Mouse (Mus musculus) skeletal muscle tissue, adult 2 months (tissue): ENCODE results near the gene Dand5.

ENCODE experiments used
- DNase-seq: peaks from one replicate; pipeline ENCODE4 v3.0.0-alpha.2; 2012; ENCODE audit warnings: low read depth, low spot score

Dand5 gene

GRCm38 (mm10) chr8:84784681-84785505 lies 37.7 kb downstream of the Dand5 start:
- no peak for DNase-seq

- DNase-seq, result no peak
These were observed 38.6 kb downstream of the Dand5 start for GRCm38 (mm10) chr8:84783919-84784581.

GRCm38 (mm10) chr8:84783198-84783918 lies 39.3 kb downstream of the Dand5 start:
- DNase-seq, result no peak

- no peak for DNase-seq
These were observed 39.9 kb downstream of the Dand5 start for GRCm38 (mm10) chr8:84782680-84783079.

GRCm38 (mm10) chr8:84781686-84782505 lies 40.7 kb downstream of the Dand5 start:
- no peak for DNase-seq

- no peak for DNase-seq
These were observed 41.5 kb downstream of the Dand5 start for GRCm38 (mm10) chr8:84780949-84781680.

GRCm38 (mm10) chr8:84780225-84780555 lies 42.4 kb downstream of the Dand5 start:
- DNase-seq, result no peak

- DNase-seq, result no peak
These were observed 43.0 kb downstream of the Dand5 start for GRCm38 (mm10) chr8:84779519-84780224.

- no peak for DNase-seq
These were observed 43.8 kb downstream of the Dand5 start for GRCm38 (mm10) chr8:84778638-84779380.

- DNase-seq, result no peak
These were observed 44.6 kb downstream of the Dand5 start for GRCm38 (mm10) chr8:84777899-84778637.

GRCm38 (mm10) chr8:84776569-84776968 lies 46.1 kb downstream of the Dand5 start:
- no peak for DNase-seq

- no peak for DNase-seq
These were observed 47.0 kb downstream of the Dand5 start for GRCm38 (mm10) chr8:84775621-84776113.

GRCm38 (mm10) chr8:84775105-84775591 lies 47.5 kb downstream of the Dand5 start:
- DNase-seq, result peak; percentile 70

GRCm38 (mm10) chr8:84774473-84774911 lies 48.1 kb downstream of the Dand5 start:
- peak; percentile 85 for DNase-seq

GRCm38 (mm10) chr8:84773833-84774232 lies 48.8 kb downstream of the Dand5 start:
- DNase-seq, result peak; percentile 90

- peak; percentile 50 for DNase-seq
These were observed 49.3 kb downstream of the Dand5 start for GRCm38 (mm10) chr8:84773304-84773703.

GRCm38 (mm10) chr8:84772628-84773027 lies 50.0 kb downstream of the Dand5 start:
- no peak for DNase-seq

- DNase-seq, result no peak
These were observed 50.7 kb downstream of the Dand5 start for GRCm38 (mm10) chr8:84771941-84772378.
